Mouse (Mus musculus) erythroblast, embryonic 14.5 days (primary cell): ENCODE measurements around the gene Atp6v1d.

Experiments
- GATA1 ChIP-seq: IDR thresholded peaks from 2 replicates; pipeline ENCODE4 v1.6.1; 2012; ENCODE audit warnings: low read length, inconsistent platforms, mixed read lengths
- TAL1 ChIP-seq: IDR thresholded peaks from 3 replicates; pipeline ENCODE4 v1.6.1; 2012; ENCODE audit warnings: low read length, inconsistent platforms, mixed read lengths

- TF ChIP-seq GATA1 (no peak), TAL1 (no peak)
Measured at GRCm38 (mm10) chr12:78794236-78794635, 67.2 kb downstream of the Atp6v1d start.
